Mouse (Mus musculus) inflammation-experienced regulatory T-cells, adult 6 months (primary cell): Measurements from ENCODE around the gene Spem1. TPM values are rescaled to one million over a fixed set of nuclear protein-coding genes. Genes with fewer than 3 reads are reported as not detected.

ENCODE experiments used
- ATAC-seq: one replicate; pipeline ENCODE4 v1.8.0; 2017
- polyA plus RNA-seq, 3 experiments: library from polyadenylated mRNA; unstranded; fragments of 100-300 nt; shearing (Covaris generic); gene quantifications; one replicate each; pipeline ENCODE4 v1.2.1; 2017

Spem1 gene
- polyA plus RNA-seq, 3 experiments from 2014 or later, result not detected

- ATAC-seq, result no peak
Observed at GRCm38 (mm10) chr11:69799394-69800137, 22.4 kb downstream of the Spem1 start.

- no peak for ATAC-seq
Observed at GRCm38 (mm10) chr11:69797924-69798323, 24.1 kb downstream of the Spem1 start.

GRCm38 (mm10) chr11:69795983-69796435, 26.0 kb downstream of the Spem1 start:
- no peak for ATAC-seq

GRCm38 (mm10) chr11:69795168-69795982, 26.6 kb downstream of the Spem1 start, which contains the start of gene Chrnb1:
Gene Chrnb1 (minus strand): TSS chr11:69795943.
- peak; percentile 100 for ATAC-seq

- ATAC-seq, result no peak
Observed at GRCm38 (mm10) chr11:69793429-69793828, 28.6 kb downstream of the Spem1 start.

GRCm38 (mm10) chr11:69791420-69791819, 30.6 kb downstream of the Spem1 start:
- no peak for ATAC-seq

- no peak for ATAC-seq
Observed at GRCm38 (mm10) chr11:69789431-69789830, 32.5 kb downstream of the Spem1 start.

- no peak for ATAC-seq
Observed at GRCm38 (mm10) chr11:69787306-69787705, 34.7 kb downstream of the Spem1 start.

- no peak for ATAC-seq
Observed at GRCm38 (mm10) chr11:69784793-69785272, 37.1 kb downstream of the Spem1 start.

- ATAC-seq, result no peak
Observed at GRCm38 (mm10) chr11:69781828-69782227, 40.2 kb downstream of the Spem1 start.

- no peak for ATAC-seq
Observed at GRCm38 (mm10) chr11:69778985-69779384, 43.0 kb downstream of the Spem1 start.

- no peak for ATAC-seq
Observed at GRCm38 (mm10) chr11:69778258-69778982, 43.6 kb downstream of the Spem1 start.

GRCm38 (mm10) chr11:69777504-69778257, 44.3 kb downstream of the Spem1 start:
- ATAC-seq, result no peak

GRCm38 (mm10) chr11:69776488-69776887, 45.5 kb downstream of the Spem1 start:
- ATAC-seq, result no peak

GRCm38 (mm10) chr11:69775716-69776115, 46.3 kb downstream of the Spem1 start:
- no peak for ATAC-seq

- ATAC-seq, result no peak
Observed at GRCm38 (mm10) chr11:69774961-69775360, 47.0 kb downstream of the Spem1 start.

Other genes starting within 250 kb of the Spem1 start
- 10 to 100 TPM; 22.0 to 32.2 (median 25.7) TPM for gene Wrap53, start 241.9 kb downstream of the Spem1 start, polyA plus RNA-seq
- gene Trp53, start 241.8 kb downstream of the Spem1 start, polyA plus RNA-seq, result 100 to 1,000 TPM; 193 to 355 (median 324) TPM
- under 1 TPM in 1 of 3 experiments, not detected in 2; 0.17 TPM for gene Atp1b2, start 216.2 kb downstream of the Spem1 start, polyA plus RNA-seq
- gene Shbg, start 204.3 kb downstream of the Spem1 start, polyA plus RNA-seq, result under 1 TPM in 1 of 3 experiments, not detected in 2; 0.40 TPM
- not detected for gene Sat2, start 200.2 kb downstream of the Spem1 start, polyA plus RNA-seq
- 1 to 10 TPM; 7.6 to 9.3 (median 9.1) TPM for gene Fxr2, start 189.2 kb downstream of the Spem1 start, polyA plus RNA-seq
- not detected for gene Sox15, start 166.9 kb downstream of the Spem1 start, polyA plus RNA-seq
- gene Mpdu1, start 159.5 kb downstream of the Spem1 start, polyA plus RNA-seq, result 10 to 100 TPM; 30.3 to 55.1 (median 52.5) TPM
- 10 to 100 TPM in 1 of 3 experiments, 1 to 10 TPM in 2; 3.8 to 21.2 (median 4.5) TPM for gene Cd68, start 156.0 kb downstream of the Spem1 start, polyA plus RNA-seq
- 100 to 1,000 TPM; 156 to 375 (median 178) TPM for gene Eif4a1, start 149.8 kb downstream of the Spem1 start, polyA plus RNA-seq
- 10 to 100 TPM; 21.8 to 38.0 (median 32.0) TPM for gene Senp3, start 140.1 kb downstream of the Spem1 start, polyA plus RNA-seq
- not detected for gene Tnfsf13, start 136.4 kb downstream of the Spem1 start, polyA plus RNA-seq
- gene Tnfsf12, start 126.3 kb downstream of the Spem1 start, polyA plus RNA-seq, result not detected
- gene Tnfsfm13, start 126.1 kb downstream of the Spem1 start, polyA plus RNA-seq, result not detected
- 10 to 100 TPM; 27.3 to 28.4 (median 27.7) TPM for gene Polr2a, start 63.5 kb downstream of the Spem1 start, polyA plus RNA-seq
- not detected for gene Slc35g3, start 60.2 kb downstream of the Spem1 start, polyA plus RNA-seq
- 10 to 100 TPM in 2 of 3 experiments, 1 to 10 TPM in 1; 4.3 to 13.9 (median 11.8) TPM for gene Zbtb4, start 56.3 kb downstream of the Spem1 start, polyA plus RNA-seq
- 1 to 10 TPM; 1.7 to 2.5 (median 1.8) TPM for gene Chrnb1, start 26.2 kb downstream of the Spem1 start, polyA plus RNA-seq
- gene Fgf11, start 20.3 kb downstream of the Spem1 start, polyA plus RNA-seq, result not detected
- gene Tmem102, start 16.6 kb downstream of the Spem1 start, polyA plus RNA-seq, result not detected
- not detected for gene Gm39566, start 6.9 kb downstream of the Spem1 start, polyA plus RNA-seq
- gene Spem2, start 3.7 kb downstream of the Spem1 start, polyA plus RNA-seq, result not detected
- gene Nlgn2, start 15.6 kb upstream of the Spem1 start, polyA plus RNA-seq, result 1 to 10 TPM in 2 of 3 experiments, under 1 TPM in 1; 0.60 to 2.5 (median 1.2) TPM
- gene Tmem256, start 16.3 kb upstream of the Spem1 start, polyA plus RNA-seq, result 100 to 1,000 TPM; 124 to 157 (median 131) TPM
- gene Plscr3, start 24.2 kb upstream of the Spem1 start, polyA plus RNA-seq, result 10 to 100 TPM in 2 of 3 experiments, 1 to 10 TPM in 1; 7.3 to 20.2 (median 17.7) TPM
- under 1 TPM in 1 of 3 experiments, not detected in 2; 0.19 TPM for gene Tnk1, start 36.5 kb upstream of the Spem1 start, polyA plus RNA-seq
- not detected for gene Tmem95, start 55.8 kb upstream of the Spem1 start, polyA plus RNA-seq
- 1 to 10 TPM in 1 of 3 experiments, under 1 TPM in 2; 0.58 to 1.5 (median 0.59) TPM for gene Kctd11, start 59.2 kb upstream of the Spem1 start, polyA plus RNA-seq
- gene Acap1, start 73.4 kb upstream of the Spem1 start, polyA plus RNA-seq, result 100 to 1,000 TPM; 229 to 289 (median 266) TPM
- under 1 TPM; 0.39 to 0.98 (median 0.63) TPM for gene 2810408A11Rik, start 78.8 kb upstream of the Spem1 start, polyA plus RNA-seq
- gene Neurl4, start 78.9 kb upstream of the Spem1 start, polyA plus RNA-seq, result 1 to 10 TPM; 5.2 to 9.6 (median 9.0) TPM
- 100 to 1,000 TPM in 2 of 3 experiments, 10 to 100 TPM in 1; 91.9 to 128 (median 122) TPM for gene Gps2, start 91.7 kb upstream of the Spem1 start, polyA plus RNA-seq
- gene Eif5a, start 99.8 kb upstream of the Spem1 start, polyA plus RNA-seq, result 1,000 to 10,000 TPM; 1,103 to 1,192 (median 1,160) TPM
- not detected for gene Ybx2, start 113.6 kb upstream of the Spem1 start, polyA plus RNA-seq
- gene Slc2a4, start 126.0 kb upstream of the Spem1 start, polyA plus RNA-seq, result not detected
- 1 to 10 TPM in 1 of 3 experiments, not detected in 2; 1.1 TPM for gene Cldn7, start 142.6 kb upstream of the Spem1 start, polyA plus RNA-seq
- gene Ctdnep1, start 159.0 kb upstream of the Spem1 start, polyA plus RNA-seq, result 10 to 100 TPM; 25.8 to 35.6 (median 29.3) TPM
- 10 to 100 TPM; 61.5 to 78.3 (median 68.5) TPM for gene Elp5, start 160.3 kb upstream of the Spem1 start, polyA plus RNA-seq
- 100 to 1,000 TPM; 352 to 384 (median 366) TPM for gene Gabarap, start 169.0 kb upstream of the Spem1 start, polyA plus RNA-seq
- gene Phf23, start 173.6 kb upstream of the Spem1 start, polyA plus RNA-seq, result 10 to 100 TPM; 32.7 to 38.3 (median 36.0) TPM
- gene Dvl2, start 178.4 kb upstream of the Spem1 start, polyA plus RNA-seq, result 1 to 10 TPM; 2.5 to 5.0 (median 4.9) TPM
- 100 to 1,000 TPM; 110 to 132 (median 128) TPM for gene Acadvl, start 193.2 kb upstream of the Spem1 start, polyA plus RNA-seq
- 10 to 100 TPM in 2 of 3 experiments, 1 to 10 TPM in 1; 7.1 to 14.6 (median 11.2) TPM for gene Dlg4, start 194.8 kb upstream of the Spem1 start, polyA plus RNA-seq
- not detected for gene Asgr1, start 231.9 kb upstream of the Spem1 start, polyA plus RNA-seq